ENCODE assay signal across 13 mouse cellular contexts in genomic region chr16:4210290-4210689, GRCm38 (mm10). TPM values are rescaled to one million over a fixed set of nuclear protein-coding genes. Genes with fewer than 3 reads are reported as not detected.
DNase-seq lines count a peak whose midpoint lies in the region; ATAC-seq and TF ChIP-seq lines count a peak whose summit lies in the region.
"Had no signal": no experiment of that assay in that cellular context is flagged by ENCODE, and none has a peak within 500 bp of the region (broad histone marks: within the 10 kb centered on the region; RNA-seq: fewer than 3 reads in every experiment).

No protein-coding gene starts in this region.

- no peaks in the 10 kb centered on the region for H3K36me3 ChIP-seq in hindbrain, embryonic 12.5 days
- no peaks in the 10 kb centered on the region for H3K36me3 ChIP-seq in hindbrain, embryonic 11.5 days (ENCODE audit: control insufficient read depth, insufficient read depth, low read length)
- H3K36me3 ChIP-seq in intestine, postnatal 0 days (ENCODE audit: control insufficient read depth, insufficient read depth) = no peaks in the 10 kb centered on the region; the same call in 1 of the 2 replicates

- no peak overlapping the region for H3K27ac ChIP-seq in hindbrain, embryonic 12.5 days
- H3K27ac ChIP-seq in hindbrain, embryonic 11.5 days (ENCODE audit: low read depth, low read length) = no peak overlapping the region
- no peak overlapping the region for H3K27ac ChIP-seq in intestine, postnatal 0 days (ENCODE audit: low read depth, low read length)
- H3K27ac ChIP-seq in layer of hippocampus, adult 2 months = no peak overlapping the region

- TF ChIP-seq CTCF in intestine, postnatal 0 days (IDR thresholded peaks at IDR 0.05; ENCODE audit: low read depth) = peak; percentile 24; the same call in 1 of the 2 replicates
- TF ChIP-seq CTCF in layer of hippocampus, adult 2 months (conservative IDR thresholded peaks at IDR 0.05) = no peak

- H3K4me3 ChIP-seq in hindbrain, embryonic 12.5 days = no peak overlapping the region
- no peak overlapping the region for H3K4me3 ChIP-seq in hindbrain, embryonic 11.5 days (ENCODE audit: low read depth, low read length)
- no peak overlapping the region for H3K4me3 ChIP-seq in intestine, postnatal 0 days (ENCODE audit: low read depth, low read length)
- H3K4me3 ChIP-seq in layer of hippocampus, adult 2 months = no peak overlapping the region

- ATAC-seq in hindbrain, embryonic 12.5 days (ENCODE audit: low FRiP score) = no peak
- no peak for ATAC-seq in hindbrain, embryonic 11.5 days (ENCODE audit: low FRiP score)
- ATAC-seq in intestine, postnatal 0 days = no peak
- no peak for ATAC-seq in activated CD4-positive, CD25-positive, alpha-beta regulatory T cell, adult 4 months
- ATAC-seq: inflammation-experienced regulatory T-cells, adult 6 months had no signal

- DNase-seq in hindbrain, embryonic 11.5 days (ENCODE audit: low spot score) = no peak
- peak; percentile 5 for DNase-seq in retina, embryonic 14.5 days (ENCODE audit: low spot score)
- DNase-seq in retina, postnatal 1 day = no peak
- DNase-seq in spleen, postnatal 10 days (ENCODE audit: low spot score in 2 of 2) = no peak
- DNase-seq in layer of hippocampus, adult 2 months (ENCODE audit: low spot score in 2 of 2) = no peak
- DNase-seq: adrenal gland, postnatal 25 days; cerebellum, adult 9-11 months; thymus, postnatal 36 days had no signal

- peaks cover 25% of the 10 kb centered on the region for H3K4me1 ChIP-seq in hindbrain, embryonic 12.5 days
- no peaks in the 10 kb centered on the region for H3K4me1 ChIP-seq in hindbrain, embryonic 11.5 days (replicated peaks; ENCODE audit: control insufficient read depth, insufficient read depth, low read length)
- H3K4me1 ChIP-seq in intestine, postnatal 0 days (replicated peaks; ENCODE audit: control insufficient read depth, insufficient read depth, low read length) = 0 out of 2 replicates have a peak, but pooled peaks cover 5% of the 10 kb centered on the region

- peak overlapping the region; percentile 78 for H3K4me2 ChIP-seq in hindbrain, embryonic 12.5 days (replicated peaks)
- H3K4me2 ChIP-seq in hindbrain, embryonic 11.5 days (replicated peaks; ENCODE audit: low read depth, low read length) = no peak overlapping the region
- no peak overlapping the region for H3K4me2 ChIP-seq in intestine, postnatal 0 days (replicated peaks; ENCODE audit: low read depth)

- H3K27me3 ChIP-seq in hindbrain, embryonic 12.5 days = peaks cover 6% of the 10 kb centered on the region
- H3K27me3 ChIP-seq in hindbrain, embryonic 11.5 days (ENCODE audit: control insufficient read depth, insufficient read depth, low read length) = peaks cover 6% of the 10 kb centered on the region; the same call in 1 of the 2 replicates
- no peaks in the 10 kb centered on the region for H3K27me3 ChIP-seq in intestine, postnatal 0 days (replicated peaks; ENCODE audit: control insufficient read depth, insufficient read depth, low read length)

- H3K9ac ChIP-seq in hindbrain, embryonic 12.5 days = no peak overlapping the region
- H3K9ac ChIP-seq in hindbrain, embryonic 11.5 days (ENCODE audit: low read depth, low read length) = no peak overlapping the region
- no peak overlapping the region for H3K9ac ChIP-seq in intestine, postnatal 0 days (ENCODE audit: low read depth, low read length)

- no peaks in the 10 kb centered on the region for H3K9me3 ChIP-seq in hindbrain, embryonic 12.5 days (replicated peaks)
- H3K9me3 ChIP-seq in hindbrain, embryonic 11.5 days (ENCODE audit: control insufficient read depth, low read length) = no peaks in the 10 kb centered on the region
- H3K9me3 ChIP-seq in intestine, postnatal 0 days (ENCODE audit: control insufficient read depth) = no peaks in the 10 kb centered on the region
- H3K9me3 ChIP-seq: G1E had no signal

- 82% methylated on average over 1 of the region's 1 CpGs for WGBS in hindbrain, embryonic 12.5 days
- WGBS in hindbrain, embryonic 11.5 days = 71% methylated on average over 1 of the region's 1 CpGs
- 15% methylated on average over 1 of the region's 1 CpGs for WGBS in intestine, postnatal 0 days

RNA-seq across cellular contexts. Expression of gene Crebbp, which starts 3.5 kb away (rescaled TPM):
- 40.8 and 45.7 TPM in 2 replicates for polyA plus RNA-seq in hindbrain, embryonic 12.5 days (2016; fragmentation: Nextera tagmentation; extraction: Ambion mirVana)
- 35.2 and 47.3 TPM in 2 replicates for polyA plus RNA-seq in hindbrain, embryonic 11.5 days (2014; fragmentation: Nextera tagmentation; extraction: Ambion mirVana)
- polyA plus RNA-seq in intestine, postnatal 0 days (2015; fragmentation: Nextera tagmentation; extraction: Ambion mirVana) = 22.7 and 33.1 TPM in 2 replicates
- 10 to 100 TPM; 60.0 to 61.2 TPM for polyA plus RNA-seq in activated CD4-positive, CD25-positive, alpha-beta regulatory T cell, adult 4 months (2017; shearing (Covaris generic))
- 10 to 100 TPM; 87.2 to 91.1 TPM for total RNA-seq in layer of hippocampus, adult 2 months (2021)
